Mouse (Mus musculus) E14TG2a.4 (cell line): ENCODE data around the gene Fbxo30.
"Not testable (repeated sequence)": the region's sequence is repeated elsewhere in the genome, so short reads cannot be mapped to it uniquely, and the experiment has no call there.

Experiments used
- H3K27me3 ChIP-seq: 2 replicates; pipeline ENCODE4 v1.6.1; 2014; ENCODE audit warnings: low read length, control low read depth; ENCODE audit not compliant: insufficient read depth
- H3K36me3 ChIP-seq: 2 replicates; pipeline ENCODE4 v1.6.1; 2014; ENCODE audit warnings: low read length, control low read depth; ENCODE audit not compliant: insufficient read depth
- H3K4me1 ChIP-seq: replicated peaks from 2 replicates; pipeline ENCODE4 v1.6.1; 2014; ENCODE audit warnings: low read depth, low read length, control low read depth
- H3K4me3 ChIP-seq: replicated peaks from 2 replicates; pipeline ENCODE4 v1.5.1; 2014; ENCODE audit warnings: mild to moderate bottlenecking, low read length
- H3K9me3 ChIP-seq: 2 replicates; pipeline ENCODE4 v1.6.1; 2014; ENCODE audit warnings: low read length, control low read depth
- CTCF ChIP-seq: conservative IDR thresholded peaks from 2 replicates; pipeline ENCODE4 v1.5.1; 2014; ENCODE audit warnings: low read length
- NANOG ChIP-seq: IDR thresholded peaks from 2 replicates; pipeline ENCODE4 v1.6.1; 2014; ENCODE audit warnings: borderline replicate concordance, low read length, mixed read lengths
- POU5F1 ChIP-seq: IDR thresholded peaks from 2 replicates; pipeline ENCODE4 v1.6.1; 2014; ENCODE audit warnings: low read length, borderline replicate concordance

Fbxo30 gene

DNA sequence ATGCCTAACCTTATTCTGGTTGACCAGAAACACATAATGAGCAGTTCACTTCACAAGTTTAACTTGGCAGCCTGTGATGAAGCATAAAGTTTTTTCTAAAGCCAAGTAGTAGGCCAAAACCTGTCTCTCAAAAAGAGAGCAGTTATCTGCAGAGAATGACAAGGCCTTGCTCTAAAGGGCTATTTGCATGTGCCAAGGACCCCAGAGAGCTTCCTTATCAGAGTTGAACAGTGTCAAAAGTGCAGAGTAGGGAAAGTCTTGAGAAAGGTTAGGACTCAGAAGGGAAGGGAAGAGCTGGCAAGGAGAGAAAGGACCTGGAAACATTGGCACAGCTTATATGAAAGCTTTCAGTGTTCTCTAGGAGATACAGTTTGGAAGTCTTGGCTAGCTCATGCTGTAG lies 29.4 kb downstream of the Fbxo30 start:
- Histone ChIP-seq H3K4me3 (no peak overlapping the region), H3K4me1 (no peaks in the 10 kb centered on the region), H3K9me3 (peaks cover 5% of the 10 kb centered on the region), H3K27me3 (no peaks in the 10 kb centered on the region), H3K36me3 (no peaks in the 10 kb centered on the region)
- no peak for TF ChIP-seq CTCF
- TF ChIP-seq NANOG: no peak
- TF ChIP-seq POU5F1: no peak

GRCm38 (mm10) chr10:11317856-11318454 lies 36.8 kb downstream of the Fbxo30 start:
- not testable (repeated sequence) for H3K4me3 ChIP-seq, H3K27me3 ChIP-seq, H3K36me3 ChIP-seq, H3K9me3 ChIP-seq, H3K4me1 ChIP-seq

GRCm38 (mm10) chr10:11319446-11319970 lies 38.4 kb downstream of the Fbxo30 start:
- TF ChIP-seq NANOG (no peak), POU5F1 (no peak), CTCF (no peak)
- peaks cover 10% of the 10 kb centered on the region for H3K9me3 ChIP-seq
- no peaks in the 10 kb centered on the region for H3K27me3 ChIP-seq
- no peaks in the 10 kb centered on the region for H3K4me1 ChIP-seq
- no peak overlapping the region for H3K4me3 ChIP-seq
- no peaks in the 10 kb centered on the region for H3K36me3 ChIP-seq

DNA sequence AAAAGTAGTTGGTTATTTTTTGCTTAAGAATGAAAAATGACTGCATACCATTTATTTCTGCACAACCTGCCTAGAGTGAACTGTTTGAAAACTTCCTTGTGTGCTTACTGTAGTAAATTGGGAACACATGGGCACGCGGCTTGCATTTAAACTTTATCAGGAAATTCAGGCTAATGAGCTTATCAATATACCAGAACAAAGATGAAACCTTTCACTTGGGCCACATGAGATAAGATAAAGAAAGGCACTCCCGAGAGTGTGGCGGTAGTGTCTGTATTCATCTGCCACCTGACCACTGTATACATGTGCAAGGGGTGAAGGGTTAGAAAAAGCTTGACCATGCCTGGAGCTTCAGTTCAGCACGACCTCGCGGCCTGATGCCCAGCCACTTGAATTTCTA lies 41.2 kb downstream of the Fbxo30 start:
- H3K36me3 ChIP-seq: no peaks in the 10 kb centered on the region
- H3K27me3 ChIP-seq: no peaks in the 10 kb centered on the region
- H3K9me3 ChIP-seq: peaks cover 5% of the 10 kb centered on the region; the same call in 1 of the 2 replicates
- no peaks in the 10 kb centered on the region for H3K4me1 ChIP-seq
- H3K4me3 ChIP-seq: no peak overlapping the region
- TF ChIP-seq POU5F1: no peak
- TF ChIP-seq NANOG: no peak
- TF ChIP-seq CTCF: no peak

- H3K36me3 ChIP-seq: no peaks in the 10 kb centered on the region
- H3K9me3 ChIP-seq: peaks cover 4% of the 10 kb centered on the region; the same call in 1 of the 2 replicates
- TF ChIP-seq CTCF (no peak), POU5F1 (no peak), NANOG (no peak)
- no peak overlapping the region for H3K4me3 ChIP-seq
- no peaks in the 10 kb centered on the region for H3K4me1 ChIP-seq
- H3K27me3 ChIP-seq: no peaks in the 10 kb centered on the region
Observed at GRCm38 (mm10) chr10:11323202-11323898, 42.2 kb downstream of the Fbxo30 start.

GRCm38 (mm10) chr10:11326526-11326925 lies 45.4 kb downstream of the Fbxo30 start:
- TF ChIP-seq CTCF (peak; percentile 35), POU5F1 (no peak)
- H3K9me3 ChIP-seq: peaks cover 8% of the 10 kb centered on the region
- no peaks in the 10 kb centered on the region for H3K27me3 ChIP-seq
- no peak overlapping the region for H3K4me3 ChIP-seq
- H3K4me1 ChIP-seq: no peaks in the 10 kb centered on the region
- H3K36me3 ChIP-seq: no peaks in the 10 kb centered on the region

GRCm38 (mm10) chr10:11343205-11344141 lies 62.3 kb downstream of the Fbxo30 start, which contains the start of gene Epm2a:
Gene Epm2a, plus strand, starts transcription at chr10:11343404.
- Histone ChIP-seq H3K27me3 (peaks cover 6% of the 10 kb centered on the region), H3K4me1 (peaks cover 16% of the 10 kb centered on the region), H3K36me3 (no peaks in the 10 kb centered on the region), H3K9me3 (no peaks in the 10 kb centered on the region), H3K4me3 (peak within 1 kb of the TSS; percentile 81)
- TF ChIP-seq NANOG (no peak), CTCF (no peak), POU5F1 (no peak)
